Mouse (Mus musculus): Measurements from ENCODE around the gene Alcam.

Gene Alcam

DNA sequence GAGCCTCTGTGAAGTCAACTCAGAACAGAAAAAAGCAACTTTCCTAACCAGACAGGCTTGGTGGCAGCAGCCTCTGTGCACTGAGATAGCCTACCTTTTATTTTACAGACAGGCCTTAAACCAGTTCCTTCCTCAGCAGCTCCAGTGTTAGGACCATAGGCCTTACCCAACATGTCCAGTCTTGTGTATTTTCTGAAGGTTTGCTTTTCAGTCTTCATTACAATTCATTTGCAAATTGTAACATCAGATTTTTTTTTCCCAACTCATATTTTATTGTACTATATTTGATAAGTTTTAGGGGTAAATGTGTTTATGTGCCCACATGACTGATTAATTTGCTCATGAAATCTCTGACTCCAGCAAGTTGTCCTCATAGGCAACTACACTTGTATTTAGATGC, 14.3 kb downstream of the Alcam start:
- DNase-seq, result no peak

DNA sequence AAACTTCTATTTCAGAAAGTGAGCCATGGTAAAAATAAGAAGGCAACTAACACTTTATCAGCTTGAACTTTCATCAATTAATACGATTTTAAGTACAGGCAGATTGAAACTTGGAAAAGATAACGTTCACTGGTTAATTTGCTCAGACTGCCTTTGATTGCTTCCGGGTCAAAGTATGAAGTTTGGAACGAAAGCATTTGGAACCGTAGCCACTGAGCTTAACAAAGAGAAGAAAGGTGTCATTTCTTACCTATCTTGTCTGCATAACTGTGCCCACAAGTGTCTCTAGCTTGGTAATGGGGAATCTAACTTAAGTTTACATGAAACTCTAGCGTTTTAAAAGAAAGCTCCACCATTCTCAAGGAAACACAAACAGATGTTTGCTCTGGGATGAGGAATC, 14.9 kb downstream of the Alcam start:
- no peak for DNase-seq

DNA sequence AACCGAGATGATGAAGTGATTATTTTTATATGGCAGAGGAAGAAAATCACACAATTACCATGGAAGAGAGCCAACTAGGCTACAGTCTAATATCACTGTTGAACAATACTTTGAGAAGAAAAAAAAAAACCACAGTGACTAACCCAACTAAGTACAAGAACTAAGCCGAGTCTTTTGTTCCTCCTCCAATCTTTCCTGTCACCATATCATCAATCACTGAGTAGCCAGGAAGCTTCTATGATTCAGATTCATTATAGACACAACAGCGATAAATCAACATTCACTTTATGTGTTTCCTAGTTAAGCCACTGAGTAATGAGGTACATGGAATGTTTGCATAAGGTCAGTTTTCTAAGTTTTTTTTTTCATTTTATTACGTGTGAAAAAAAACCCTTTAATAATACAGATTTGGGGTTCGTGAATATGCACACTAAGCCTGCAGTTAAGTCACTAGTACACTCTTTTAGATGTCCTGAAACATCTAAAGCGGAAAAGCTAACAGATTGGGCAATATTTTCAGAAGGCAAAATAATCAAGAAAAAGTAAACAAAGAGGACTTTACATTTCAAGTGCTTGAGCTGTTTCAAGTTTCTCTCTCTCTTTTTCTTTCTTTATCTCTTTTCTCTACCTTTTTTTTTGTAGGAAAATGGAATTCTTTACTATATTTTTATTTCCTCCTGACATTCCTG, 15.5 kb downstream of the Alcam start:
- no peak for DNase-seq

DNA sequence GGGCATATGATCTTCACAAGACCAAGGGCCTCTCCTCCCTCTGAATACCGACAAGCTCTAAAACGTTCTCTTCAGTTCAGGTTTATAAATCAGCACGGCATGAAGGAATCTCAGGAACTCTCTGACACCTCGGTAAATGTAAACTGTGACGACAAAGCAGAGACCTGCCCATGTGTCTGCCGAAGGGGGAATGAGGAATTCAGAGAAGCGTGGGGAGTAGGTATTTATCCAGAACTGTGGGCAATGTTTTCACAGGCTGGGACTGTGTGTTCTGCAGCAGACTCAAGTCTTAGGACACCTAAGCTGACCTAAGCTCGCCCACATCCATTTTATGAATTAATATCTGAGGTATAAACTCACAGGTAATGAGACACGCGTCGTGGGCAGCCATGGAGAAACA, 20.7 kb downstream of the Alcam start:
- DNase-seq, result no peak

DNA sequence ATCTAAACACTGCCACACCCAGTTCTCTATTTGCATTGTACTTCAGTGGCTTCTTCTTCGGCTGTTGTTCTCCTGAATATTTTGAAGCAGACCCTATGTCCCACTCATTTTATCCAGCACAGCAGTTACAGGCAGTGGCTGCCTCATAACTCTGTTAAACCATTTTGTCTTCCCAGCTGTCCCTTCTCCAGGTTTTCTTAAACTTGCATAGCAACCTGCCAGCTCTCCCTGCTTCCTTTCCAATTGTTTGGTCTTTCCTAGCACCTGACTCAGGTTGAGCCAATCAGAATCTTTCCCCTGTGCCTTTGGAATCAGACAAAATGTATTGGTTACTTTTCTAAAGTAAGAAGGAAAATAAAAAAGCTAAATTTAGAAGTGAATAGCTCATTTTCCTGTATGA, 21.8 kb downstream of the Alcam start:
- DNase-seq, result no peak

DNA sequence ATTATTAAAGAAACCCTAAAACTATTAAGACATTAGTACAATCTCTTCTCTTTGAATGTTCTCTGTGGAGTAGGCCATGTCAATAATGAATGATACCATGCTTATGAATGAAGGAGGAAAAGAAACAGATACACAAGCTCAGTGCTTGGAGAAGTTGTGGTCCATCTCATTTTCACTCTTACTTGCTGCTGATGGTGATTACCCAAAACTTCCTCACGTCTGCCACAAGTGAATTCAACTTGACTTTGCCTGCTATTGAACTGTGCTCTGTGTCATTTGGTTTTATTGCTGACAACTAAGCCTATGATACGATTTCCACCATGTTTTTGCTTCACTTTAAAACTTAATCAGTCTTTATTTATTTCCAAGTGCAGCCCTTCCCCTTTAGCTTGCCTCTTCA, 22.3 kb downstream of the Alcam start:
- no peak for DNase-seq

DNA sequence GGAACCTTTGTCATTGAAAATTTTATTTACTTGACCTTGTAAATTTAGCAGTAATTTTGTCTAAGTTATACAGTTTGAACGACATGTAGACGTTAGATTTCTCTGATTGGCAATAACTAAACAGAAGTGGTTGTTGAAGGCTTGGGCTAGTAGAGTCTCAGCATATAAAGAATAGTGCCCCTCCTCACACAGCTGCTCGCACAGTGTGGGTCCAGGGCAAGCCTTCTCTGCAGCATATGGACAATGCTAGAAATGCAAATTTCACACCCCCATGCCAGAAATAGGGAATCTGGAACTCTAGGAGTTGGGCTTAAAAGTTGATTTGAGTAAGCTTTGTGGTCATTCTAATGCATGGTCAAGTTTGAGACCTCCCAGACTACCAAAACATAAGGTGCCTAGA, 23.8 kb downstream of the Alcam start:
- no peak for DNase-seq

DNA sequence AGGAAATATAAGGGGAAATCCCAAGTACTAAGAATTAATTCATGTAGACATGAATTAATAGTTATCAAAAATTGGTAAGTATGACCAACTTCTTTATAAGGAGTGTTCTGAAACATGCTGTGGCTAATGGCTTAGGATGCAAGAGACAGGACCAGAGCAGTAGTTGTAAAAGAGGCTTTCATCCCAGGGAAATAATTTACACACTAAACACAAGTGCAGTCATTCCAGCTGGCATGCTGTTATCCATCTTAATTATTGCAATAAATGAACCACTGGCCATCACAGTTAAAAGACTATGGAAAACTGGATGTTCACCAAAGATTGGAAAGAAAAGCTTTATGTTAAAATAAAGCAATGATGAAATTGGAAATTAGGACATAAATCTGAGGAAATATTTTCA, 24.2 kb downstream of the Alcam start:
- DNase-seq, result no peak

DNA sequence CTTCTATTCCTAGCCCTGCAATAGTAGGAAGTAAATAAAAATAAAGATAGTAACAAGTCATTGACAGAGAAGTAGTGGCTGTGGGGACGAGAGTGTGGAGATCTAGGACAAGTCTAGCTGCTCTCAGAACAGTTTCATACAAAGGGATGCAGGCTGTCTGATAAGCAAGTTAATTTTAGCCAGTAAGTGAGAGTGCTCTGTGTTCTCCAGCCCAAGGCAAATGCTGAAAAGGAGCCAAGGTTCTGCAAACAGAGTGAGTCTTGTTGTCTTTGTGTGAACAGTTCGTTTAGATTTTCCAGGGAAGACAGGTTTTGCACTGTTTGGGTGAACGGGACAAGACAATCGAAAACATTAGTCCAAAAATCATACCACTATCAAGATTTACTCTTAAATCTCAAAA, 25.4 kb downstream of the Alcam start:
- peak; percentile 79 for DNase-seq

DNA sequence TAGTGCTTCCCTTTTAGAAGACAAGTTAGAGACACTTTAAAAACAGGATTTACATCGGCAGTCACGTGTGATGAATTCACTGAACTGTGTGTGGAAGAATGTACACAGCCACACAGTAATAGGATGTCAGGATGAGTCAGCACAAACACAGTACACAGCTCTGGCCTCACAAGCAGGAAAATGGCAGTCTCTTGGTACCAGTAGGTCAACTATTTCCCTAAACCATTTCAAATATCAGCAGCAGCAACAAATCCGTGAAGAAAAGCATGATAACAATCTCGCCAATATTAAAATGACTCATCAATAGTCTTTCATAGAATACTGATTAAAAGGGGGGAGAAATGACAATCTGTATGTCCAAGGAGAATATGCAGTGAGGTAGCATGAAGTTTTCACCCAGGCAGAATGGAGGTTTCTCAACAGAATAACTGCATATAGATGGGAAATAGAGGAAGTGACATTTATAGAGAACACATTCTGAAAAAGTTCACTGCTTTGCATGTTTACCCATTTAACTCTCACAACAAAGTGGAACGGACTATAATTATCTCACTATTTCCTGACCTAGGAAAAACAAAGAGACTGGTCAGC, 35.2 kb downstream of the Alcam start:
- DNase-seq, result no peak

DNA sequence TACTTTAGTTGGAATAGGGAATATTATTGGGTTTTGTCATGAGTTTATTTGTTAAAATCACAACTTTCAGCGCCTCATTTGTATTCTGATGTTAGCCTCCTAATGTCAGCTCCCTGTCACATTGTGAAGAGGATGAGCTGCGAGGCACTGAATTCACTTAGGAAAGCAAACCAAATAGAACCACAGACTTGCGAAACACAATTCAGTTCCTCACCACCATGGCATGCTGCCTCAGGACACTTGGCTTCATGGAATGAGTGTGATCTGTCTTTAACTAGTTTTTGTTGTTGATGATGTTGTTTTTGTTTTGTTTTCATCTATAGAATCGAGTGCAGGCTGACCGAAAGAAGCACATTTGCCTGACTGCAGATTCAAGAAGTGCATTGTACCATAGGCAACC, 35.9 kb downstream of the Alcam start:
- no peak for DNase-seq

DNA sequence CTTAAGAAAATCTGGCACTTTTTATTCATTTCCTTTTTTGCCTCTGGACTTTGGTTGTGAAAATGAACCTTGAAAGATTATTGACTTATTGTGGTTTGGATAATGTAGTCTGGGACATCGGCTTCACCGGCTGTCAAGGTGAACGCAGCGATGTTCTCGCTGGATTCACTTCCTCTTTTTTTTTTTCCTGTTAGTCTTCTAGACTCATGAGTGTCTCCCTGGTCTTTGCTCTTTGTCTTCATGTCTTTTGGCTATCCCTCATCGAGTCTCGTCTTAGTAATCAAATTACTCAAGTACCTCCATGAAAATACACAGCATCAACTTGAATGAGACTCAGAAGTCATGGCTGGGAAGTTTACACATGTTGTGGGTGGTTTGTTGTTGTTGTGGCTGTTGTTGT, 36.7 kb downstream of the Alcam start:
- DNase-seq, result no peak

DNA sequence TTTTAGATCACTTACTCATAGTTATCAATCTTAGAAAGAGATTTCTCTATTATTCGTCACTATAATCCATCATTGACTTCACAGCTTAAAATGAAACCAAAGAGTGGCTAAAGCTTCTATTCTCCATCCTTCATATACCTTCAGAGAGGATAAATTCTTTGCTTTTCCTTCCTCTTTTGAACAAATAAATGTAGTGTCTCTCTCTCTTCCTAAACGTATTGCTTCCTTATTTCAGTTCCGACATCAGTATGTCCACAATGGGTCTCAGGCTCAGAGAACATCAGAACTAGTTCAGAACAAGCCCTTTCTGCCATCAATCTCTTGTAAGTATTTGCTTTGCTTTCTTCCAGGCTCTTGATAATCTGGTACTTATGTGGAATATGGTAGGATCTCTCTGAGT, 40.2 kb downstream of the Alcam start:
- DNase-seq, result no peak

DNA sequence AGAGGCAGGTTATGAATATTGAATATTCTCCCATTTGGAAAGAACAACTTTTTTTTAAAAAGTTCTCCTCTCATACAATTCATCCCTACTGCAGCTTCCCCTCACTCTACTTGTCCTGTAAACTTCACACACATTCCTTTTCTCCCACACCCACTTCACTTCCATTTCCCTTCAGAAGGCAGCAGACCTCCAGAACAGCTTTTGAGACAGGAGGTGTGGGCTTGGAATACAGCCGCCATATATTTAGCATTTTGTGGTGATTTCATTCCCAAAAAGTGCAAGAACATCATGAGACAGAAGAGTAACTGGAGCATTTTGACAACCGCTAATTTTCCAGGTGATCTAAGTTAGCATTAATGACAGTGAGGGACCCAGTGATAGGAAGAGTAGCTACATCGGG, 47.8 kb downstream of the Alcam start:
- no peak for DNase-seq

DNA sequence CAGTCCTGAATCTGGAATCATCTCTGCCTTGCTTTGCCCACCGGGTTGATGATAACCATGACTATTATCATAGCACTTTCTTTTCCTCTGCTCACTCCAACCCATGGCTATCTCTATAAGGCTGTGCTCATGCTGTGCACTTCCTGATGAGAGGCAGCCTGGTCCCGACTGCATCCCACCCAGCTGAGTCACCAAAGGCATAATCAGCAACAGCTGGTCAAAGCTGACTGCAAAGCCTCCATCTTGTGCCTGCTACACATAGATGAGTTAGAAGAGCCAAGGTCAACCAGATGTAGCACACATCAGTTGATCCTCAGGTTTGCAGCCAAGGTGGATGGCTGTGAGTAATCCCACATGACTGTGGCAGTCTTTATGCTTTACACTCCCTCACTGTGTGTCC, 48.6 kb downstream of the Alcam start:
- no peak for DNase-seq

DNA sequence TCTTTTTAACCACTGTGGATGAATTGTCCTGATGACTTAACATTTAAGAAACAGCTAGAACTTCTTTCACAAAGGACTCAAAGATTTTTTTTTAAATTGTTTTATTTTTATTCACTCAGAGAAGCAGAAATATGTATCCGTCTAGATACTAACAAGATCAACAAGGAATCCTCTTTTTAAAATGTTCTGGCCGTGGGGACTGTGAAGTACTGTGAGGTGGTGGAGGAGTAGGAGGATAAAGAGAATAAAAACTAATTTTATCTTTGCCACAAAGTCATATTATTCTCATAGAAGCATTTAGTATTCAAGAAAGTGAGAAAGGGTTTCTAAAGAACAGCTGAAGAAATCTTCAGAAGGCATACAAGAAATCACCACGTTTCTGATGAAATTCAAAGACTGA, 54.8 kb downstream of the Alcam start:
- no peak for DNase-seq

DNA sequence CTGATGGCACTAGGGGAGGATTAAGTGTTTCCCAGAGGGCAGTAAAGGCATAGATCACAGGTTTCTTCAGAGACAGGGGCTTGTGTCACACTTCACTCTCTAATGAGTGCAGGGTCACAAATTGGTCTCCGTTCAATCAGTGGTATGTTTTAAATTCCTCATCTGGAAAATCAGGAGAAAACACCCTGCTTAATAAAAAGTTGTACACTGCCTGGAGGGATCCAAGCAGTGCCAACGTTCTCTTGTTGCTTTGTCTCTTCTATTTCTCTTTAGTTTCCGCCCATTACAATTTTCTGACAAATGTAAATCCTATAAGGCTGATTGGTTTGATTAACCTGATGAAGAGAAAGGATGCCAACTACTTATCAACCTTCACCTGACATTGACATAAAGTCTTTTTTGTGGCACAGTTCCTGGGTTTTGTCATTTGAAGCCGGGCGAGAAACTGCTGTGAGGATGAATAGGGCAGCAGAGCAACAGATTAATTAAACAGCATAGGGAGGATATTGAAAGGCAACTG, 67.0 kb downstream of the Alcam start:
- no peak for DNase-seq

DNA sequence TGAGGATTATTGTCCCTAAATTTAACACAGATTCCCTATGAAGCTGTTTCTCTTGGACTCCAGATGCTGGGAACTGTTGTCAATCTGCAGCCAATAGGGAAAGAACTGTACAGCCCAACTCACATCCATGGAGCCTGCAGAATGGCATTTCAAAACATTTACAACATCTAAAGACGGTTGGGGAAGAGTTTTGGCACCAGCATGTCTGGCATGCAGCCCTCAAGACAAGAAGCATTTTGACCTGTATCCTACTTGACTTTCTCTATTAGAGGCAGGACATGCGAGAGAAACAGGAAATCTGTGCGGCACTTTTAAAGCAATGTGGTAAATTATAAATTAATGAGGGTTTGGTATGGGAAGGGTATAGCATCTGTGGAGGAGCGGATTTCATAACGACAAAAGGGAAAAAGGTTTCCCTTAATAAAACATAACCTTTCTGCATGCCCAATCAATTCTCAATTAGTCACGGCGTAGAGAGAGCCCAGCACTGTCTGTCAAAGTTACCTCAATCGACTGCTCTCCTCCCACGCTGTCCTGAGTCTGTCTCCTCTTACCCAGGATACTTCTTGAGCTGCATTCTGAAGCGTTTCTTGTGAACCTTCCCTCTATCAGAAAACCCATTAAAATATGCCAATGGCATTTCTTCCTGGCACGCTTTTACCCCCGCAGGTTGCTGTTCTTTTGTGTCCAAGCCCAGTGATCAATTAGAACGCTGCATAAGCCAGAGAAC, 70.3 kb downstream of the Alcam start:
- no peak for DNase-seq

DNA sequence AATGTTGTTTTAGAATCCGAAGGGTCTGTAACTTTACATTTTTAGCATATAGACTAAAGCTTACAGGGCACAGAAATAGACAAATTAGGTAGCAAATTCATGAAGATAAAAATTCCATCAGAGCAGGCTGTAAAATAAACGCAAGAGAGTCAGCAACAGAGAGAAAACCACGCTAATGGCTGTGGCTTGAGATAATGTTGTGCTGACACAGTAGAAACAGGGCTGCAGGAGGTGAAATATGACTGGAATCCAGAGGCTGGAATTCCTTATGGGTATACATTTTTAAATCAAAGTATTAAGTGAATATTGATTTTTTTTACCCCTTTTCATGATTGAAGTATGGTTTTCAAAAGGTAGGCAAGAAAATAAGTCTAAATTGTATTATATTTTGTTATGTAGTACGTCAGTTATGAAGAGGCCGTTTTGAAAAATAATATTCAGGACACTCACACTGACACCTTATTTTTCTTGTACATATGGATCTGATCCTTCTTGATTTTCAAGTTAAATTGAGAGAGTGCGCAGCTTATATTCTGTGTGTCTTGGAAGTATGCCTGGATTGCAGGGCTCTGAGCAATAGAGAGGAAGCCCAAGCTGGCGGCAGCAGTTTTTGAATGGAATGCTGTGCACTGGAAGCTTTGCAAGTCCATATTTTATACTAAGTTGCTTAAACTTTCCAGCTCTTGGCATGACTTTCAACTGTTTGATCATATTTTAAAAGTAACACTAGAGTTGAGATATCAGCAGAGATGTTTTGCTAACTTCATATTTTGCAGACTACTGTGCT, 74.9 kb downstream of the Alcam start:
- no peak for DNase-seq

DNA sequence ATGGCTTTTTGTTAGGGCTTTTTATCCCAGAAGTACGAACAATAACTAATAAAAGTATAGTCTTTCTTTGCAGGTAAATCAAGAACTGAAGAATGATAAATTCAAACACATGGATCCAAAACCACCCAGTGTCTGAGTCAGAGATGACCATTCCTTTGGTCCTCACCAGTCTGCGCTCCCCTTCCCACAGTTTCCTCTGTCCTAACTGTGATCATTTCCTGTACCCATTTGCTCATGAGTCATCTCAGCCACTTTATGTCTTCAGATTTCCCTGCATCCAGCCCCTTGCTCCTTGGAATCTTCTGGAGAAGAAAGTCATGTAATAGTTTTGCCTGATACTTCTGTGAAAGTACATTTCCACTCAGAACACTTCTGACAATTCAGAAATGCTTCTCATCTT, 77.0 kb downstream of the Alcam start:
- no peak for DNase-seq

DNA sequence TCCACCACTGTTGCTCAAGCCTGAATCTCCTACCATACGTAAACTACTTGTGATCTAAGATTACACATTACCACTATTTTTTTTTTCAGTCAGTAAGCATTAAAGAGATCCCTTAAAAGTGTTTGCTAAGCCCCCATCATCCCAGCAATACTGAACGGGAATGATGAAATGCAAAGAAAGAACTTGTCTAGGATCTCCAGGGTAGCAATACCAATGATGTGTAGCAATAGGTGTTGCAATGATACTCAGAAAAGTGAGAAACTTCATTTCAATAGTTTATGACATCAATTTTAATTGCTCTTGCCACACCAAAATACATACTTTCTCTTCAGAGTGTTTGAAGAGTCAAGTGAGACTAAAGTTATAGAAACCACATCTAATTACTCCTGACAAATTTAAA, 81.9 kb downstream of the Alcam start:
- no peak for DNase-seq

DNA sequence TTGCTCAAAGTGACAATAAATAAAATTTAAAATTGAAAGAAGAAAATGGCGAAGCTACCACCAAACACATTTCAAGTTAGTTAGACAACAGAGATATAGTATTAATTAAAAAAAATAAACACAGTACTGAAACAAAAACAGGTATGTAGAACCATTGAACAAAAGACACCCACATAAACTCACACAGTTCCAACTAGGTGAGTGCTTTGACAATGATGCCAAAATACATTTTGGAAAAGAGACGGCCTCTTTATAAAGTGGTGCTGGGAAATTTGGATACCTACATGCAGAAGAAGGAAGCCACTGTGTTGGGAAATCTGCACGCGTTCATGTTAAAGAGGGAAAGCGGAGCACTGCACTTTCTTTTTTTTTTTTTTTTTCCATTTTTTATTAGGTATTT, 85.4 kb downstream of the Alcam start:
- no peak for DNase-seq

DNA sequence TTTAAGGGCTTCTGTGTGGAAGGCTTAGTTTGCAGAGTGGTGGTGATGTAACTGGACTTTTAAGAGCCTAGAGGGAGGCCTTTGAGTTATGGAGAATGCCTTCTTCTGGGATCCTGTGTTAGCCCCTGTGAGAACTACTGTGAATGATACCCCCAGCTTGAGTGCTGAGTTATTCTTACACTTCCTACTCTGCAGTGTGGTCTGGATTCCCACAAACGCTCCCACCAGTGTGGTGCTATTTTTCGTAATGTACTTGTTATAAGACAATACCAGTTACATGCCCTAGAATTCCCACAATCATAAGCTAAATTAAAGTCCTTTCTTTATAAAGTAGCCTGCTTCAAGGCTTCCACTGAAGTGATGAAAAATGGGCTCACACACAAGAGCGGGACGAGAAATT, 87.0 kb downstream of the Alcam start:
- no peak for DNase-seq
